Mouse (Mus musculus): ENCODE measurements around the gene Fam25c.
"Not testable (repeated sequence)": the region's sequence is repeated elsewhere in the genome, so short reads cannot be mapped to it uniquely, and the experiment has no call there.

Gene Fam25c

DNA sequence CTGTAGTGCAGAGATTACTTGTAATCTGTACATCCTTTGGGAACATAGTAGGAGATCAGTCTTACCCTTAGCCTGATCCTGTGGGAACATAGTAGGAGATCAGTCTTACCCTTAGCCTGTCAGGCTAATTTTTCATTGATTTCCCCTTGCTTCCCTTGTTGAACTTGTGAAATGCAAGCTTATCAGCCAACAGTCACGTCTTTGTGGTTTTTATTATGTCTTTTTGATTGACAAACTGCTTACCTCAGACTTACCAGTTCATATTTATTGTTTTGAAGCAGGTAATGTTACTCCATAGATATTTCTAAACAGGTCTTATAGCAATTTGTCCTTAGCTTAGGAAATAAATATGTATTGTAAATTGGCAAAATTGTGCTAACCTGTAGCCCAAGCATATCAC, 27.6 kb downstream of the Fam25c start:
- DNase-seq (ENCODE audit: low read depth, low spot score): no peak

- DNase-seq (ENCODE audit: low read depth, low spot score): no peak
Observed at GRCm38 (mm10) chr14:34326606-34327005, 28.6 kb downstream of the Fam25c start.

DNA sequence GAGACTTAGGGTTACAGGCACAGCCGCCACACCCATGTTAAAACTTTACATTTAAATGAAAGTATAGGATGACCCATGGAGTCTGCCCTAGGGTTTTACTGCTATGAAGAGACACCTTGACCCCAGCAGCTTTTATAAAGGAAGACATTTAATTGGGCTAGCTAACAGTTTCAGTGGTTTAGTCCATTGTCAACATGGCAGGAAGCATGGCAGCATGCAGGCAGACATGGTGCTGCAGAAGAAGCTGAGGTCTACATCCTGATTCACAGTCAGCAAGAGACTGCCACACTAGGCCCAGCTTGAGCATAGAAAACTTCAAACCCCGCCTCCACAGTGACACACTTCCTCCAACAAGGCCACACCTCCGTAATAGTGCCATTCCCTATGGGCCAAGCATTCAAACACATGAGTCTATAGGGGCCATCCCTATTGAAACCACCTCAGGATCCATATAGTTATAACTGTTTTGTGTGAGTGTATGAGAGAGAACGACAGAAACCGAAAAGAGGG, 31.6 kb downstream of the Fam25c start:
- no peak for DNase-seq (ENCODE audit: low read depth, low spot score)

- DNase-seq (ENCODE audit: low read depth, low spot score): no peak
Observed at GRCm38 (mm10) chr14:34318113-34318512, 37.1 kb downstream of the Fam25c start.

GRCm38 (mm10) chr14:34317431-34317830, 37.8 kb downstream of the Fam25c start:
- DNase-seq (ENCODE audit: low read depth, low spot score): no peak

DNA sequence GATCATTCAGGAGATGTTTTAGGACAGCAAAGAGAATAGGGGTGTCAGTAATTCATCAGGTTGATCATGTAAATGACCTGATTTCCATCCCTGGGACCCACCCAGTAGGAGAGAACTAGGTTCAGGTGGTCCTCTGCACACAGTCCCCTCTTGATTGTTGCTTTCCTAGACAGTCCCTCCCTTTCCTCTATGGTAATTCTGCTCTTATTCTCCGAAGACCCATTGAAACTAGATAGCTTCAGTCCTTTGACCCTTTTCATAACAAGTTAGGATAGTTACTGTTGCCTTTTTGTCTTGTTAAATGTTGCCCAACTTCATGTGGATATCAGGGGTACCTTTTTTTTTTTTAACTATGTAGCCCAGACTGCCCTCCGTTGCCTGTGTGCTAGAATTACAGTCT, 38.9 kb downstream of the Fam25c start:
- no peak for DNase-seq (ENCODE audit: low read depth, low spot score)

- DNase-seq (ENCODE audit: low read depth, low spot score): no peak
Observed at GRCm38 (mm10) chr14:34314796-34315195, 40.4 kb downstream of the Fam25c start.

DNA sequence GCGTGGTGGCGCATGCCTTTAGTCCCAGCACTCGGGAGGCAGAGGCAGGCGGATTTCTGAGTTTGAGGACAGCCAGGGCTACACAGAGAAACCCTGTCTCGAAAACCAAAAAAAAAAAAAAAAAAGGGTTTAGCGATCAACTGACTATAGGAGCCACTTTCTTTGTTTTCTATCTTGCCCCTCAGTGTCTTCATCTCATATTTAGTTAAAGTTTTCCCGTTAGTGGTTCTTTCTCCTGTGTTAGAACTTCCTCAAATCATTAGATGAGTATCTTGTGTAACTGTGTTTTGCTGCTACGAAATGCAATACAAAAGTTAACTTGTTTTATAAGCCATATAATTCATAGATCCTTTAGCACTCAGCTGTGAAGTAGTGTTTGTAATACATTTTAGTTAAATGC, 40.9 kb downstream of the Fam25c start:
- DNase-seq (ENCODE audit: low read depth, low spot score): not testable (repeated sequence)

- DNase-seq (ENCODE audit: low read depth, low spot score): no peak
Observed at GRCm38 (mm10) chr14:34313612-34314011, 41.6 kb downstream of the Fam25c start.

DNA sequence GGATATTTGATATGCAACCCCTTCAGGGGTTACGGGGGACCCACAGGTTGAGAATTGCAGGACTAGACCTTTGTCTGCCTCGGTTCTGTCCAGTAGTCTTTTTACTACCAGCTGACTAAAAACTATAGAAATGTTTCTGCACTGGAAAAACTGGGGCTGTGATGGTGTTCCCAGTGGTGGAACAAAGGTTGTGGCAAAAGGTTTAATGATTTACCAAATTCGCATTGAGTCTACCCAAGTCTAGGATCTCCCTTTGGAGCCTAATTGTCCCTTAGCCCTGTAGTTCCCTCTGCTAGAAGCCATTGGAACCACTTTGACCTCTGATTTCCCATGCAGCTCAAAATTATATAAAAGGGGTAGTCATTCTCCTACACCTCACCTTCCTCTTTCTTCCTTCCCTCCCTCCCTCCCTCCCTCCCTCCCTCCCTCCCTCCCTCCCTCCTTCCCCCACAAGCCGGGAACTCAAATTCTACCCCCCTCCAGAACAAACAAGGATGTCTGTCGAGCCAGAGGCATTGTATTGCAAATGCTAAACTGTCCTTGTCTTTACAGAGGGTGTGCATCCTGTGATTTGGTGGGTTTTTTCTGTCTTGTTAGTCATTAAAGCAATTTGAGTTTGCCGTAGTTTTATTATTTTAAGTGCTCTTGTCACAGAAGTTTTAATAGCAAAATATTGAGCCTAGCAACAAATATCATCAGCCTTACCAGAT, 42.7 kb downstream of the Fam25c start:
- no peak for DNase-seq (ENCODE audit: low read depth, low spot score)

GRCm38 (mm10) chr14:34311691-34312090, 43.5 kb downstream of the Fam25c start:
- DNase-seq (ENCODE audit: low read depth, low spot score): peak; percentile 23

DNA sequence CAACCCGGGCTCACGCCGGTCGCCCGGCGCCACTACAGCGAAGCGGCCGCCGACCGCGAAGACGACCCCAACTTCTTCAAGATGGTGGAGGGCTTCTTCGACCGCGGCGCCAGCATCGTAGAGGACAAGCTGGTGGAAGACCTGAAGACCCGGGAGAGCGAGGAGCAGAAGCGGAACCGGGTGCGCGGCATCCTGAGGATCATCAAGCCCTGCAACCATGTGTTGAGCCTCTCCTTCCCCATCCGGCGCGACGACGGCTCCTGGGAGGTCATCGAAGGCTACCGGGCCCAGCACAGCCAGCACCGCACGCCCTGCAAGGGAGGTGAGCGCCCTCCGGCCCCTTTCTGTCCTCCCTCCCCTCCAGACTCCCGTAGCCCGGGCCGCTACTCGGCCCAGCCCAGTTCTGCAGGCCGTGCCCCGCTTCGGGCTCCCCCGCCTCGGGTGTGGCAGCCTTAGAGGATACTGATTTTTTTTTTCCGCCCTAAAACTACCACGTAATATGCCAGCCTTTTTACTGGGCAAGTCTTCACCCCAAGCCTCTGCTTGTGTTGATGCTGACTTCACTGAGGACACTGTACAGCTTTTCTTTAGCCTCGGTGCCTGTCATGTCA, 44.1 kb downstream of the Fam25c start:
- peak; percentile 49 for DNase-seq (ENCODE audit: low read depth, low spot score)

DNA sequence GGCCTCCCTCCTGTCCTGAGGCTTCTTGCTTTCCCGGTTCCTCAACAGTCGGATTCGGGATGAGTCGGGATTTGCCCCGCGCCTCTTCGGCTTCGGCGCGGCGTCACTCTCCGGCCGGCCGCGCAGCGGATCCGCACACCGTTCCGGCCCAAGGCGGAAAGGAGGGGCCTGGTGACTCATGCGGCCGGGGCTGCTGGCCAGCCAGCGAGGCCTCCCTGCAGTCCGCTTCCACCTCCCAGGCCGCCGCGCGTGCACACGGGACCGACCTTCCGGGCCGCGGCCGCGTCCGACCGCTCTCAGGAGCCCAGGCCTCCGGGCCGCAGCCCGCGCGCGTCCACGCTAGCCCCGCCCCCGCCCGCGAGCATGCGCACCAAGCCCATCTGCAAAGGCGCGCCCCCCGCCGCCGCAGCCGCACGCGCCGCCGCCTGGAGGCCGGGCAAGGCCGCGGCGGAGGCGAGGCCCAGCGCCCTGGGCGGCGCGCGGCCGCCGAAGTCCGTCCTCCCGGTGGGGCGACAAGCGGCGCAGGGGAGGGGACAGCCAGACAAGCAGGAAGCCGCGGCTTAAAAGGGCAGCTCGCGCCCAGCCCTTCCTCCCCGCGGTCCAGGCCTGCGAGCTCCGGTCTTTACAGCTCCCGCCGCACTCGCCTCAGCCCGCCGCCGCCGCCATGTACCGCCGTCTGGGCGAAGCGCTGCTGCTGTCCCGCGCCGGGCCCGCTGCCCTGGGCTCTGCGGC, 44.8 kb downstream of the Fam25c start, which contains the start of the genes Shld2 and Glud1:
Shld2 (minus strand) TSS at position 260 of the 732 bp plus-strand sequence.
Glud1 (plus strand) TSS at position 494 of the 732 bp plus-strand sequence.
- DNase-seq (ENCODE audit: low read depth, low spot score): peak; percentile 95

DNA sequence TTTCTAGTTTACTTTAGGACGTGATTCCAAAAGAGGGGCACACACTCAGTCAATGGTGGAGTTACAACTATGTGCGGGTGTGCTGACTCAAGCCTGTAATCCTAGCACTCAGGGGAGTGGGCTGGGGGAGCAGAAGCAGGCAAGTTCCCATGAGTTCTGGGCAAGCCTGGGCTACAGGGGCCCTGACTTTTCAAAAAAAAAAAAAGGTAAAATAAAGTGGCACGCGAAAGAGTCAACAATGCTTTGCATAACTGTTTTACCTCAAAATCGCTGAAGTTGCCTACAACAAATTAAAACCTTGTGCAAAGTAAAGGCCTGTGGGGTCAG, 45.4 kb downstream of the Fam25c start:
- DNase-seq (ENCODE audit: low read depth, low spot score): peak; percentile 10

DNA sequence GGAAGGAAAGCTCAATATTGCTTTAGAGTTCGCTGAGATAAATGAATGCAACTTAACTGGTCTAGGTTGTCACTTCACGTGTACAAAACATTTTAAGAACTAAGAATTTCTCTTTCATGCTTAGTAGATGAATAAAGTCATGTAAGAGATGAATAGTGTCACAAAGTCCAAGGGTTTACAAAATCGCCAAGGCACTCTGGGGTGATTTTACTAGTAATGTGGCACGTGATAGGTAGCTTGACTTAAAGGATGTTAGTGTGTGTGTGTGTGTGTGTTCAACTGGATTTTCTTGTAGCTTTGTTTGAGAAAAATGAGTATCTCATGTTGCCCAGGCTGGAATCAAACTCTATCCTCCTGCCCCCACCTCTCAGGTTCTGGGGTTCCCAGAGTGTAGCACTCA, 46.0 kb downstream of the Fam25c start:
- no peak for DNase-seq (ENCODE audit: low read depth, low spot score)

- no peak for DNase-seq (ENCODE audit: low read depth, low spot score)
Observed at GRCm38 (mm10) chr14:34303265-34303680, 52.0 kb downstream of the Fam25c start.

DNA sequence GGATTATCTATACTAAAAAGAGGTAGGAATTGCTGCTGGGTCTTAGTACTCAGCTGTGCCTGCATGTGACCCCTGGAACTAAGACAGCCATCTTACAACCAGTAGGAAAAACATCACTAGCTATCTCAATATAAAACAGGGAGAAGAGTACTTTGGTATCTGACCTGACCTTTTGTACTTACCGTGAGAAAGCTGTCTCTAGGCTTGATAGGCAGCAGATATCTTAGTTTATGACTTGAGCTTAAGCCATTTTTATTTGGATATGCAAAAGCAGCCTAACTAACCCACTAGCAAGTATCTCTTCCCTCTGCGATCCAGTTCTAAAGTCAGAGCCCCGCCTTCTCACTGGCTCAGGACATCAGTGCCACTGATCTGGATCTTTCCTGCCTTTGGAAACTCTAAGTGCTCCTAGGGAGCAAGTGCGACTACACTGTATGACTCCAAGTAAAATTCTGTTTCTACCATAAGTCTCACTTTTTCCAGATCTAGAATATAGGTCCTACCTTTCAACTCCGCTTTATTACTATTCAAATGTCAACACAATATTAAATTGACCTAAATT, 52.5 kb downstream of the Fam25c start:
- DNase-seq (ENCODE audit: low read depth, low spot score): no peak
